Mouse (Mus musculus) left cerebral cortex, adult 18-20 months (tissue): ENCODE results near the gene Nek8. TPM values are rescaled to one million over a fixed set of nuclear protein-coding genes. Genes with fewer than 3 reads are reported as not detected.

Experiments
- DNase-seq, 2 experiments: peaks; one replicate each; pipeline ENCODE4 v3.0.0; 2021 to 2022; ENCODE audit warnings: low spot score in 2 of 2, mixed read lengths in 1 of 2
- total RNA-seq, 2 experiments: library from RNA; stranded (reverse); gene quantifications; 2 replicates each; pipeline ENCODE4 v1.2.3; 2021

Gene Nek8
- total RNA-seq, 2 experiments from 2014 or later = 3.2 to 3.5 TPM

DNA sequence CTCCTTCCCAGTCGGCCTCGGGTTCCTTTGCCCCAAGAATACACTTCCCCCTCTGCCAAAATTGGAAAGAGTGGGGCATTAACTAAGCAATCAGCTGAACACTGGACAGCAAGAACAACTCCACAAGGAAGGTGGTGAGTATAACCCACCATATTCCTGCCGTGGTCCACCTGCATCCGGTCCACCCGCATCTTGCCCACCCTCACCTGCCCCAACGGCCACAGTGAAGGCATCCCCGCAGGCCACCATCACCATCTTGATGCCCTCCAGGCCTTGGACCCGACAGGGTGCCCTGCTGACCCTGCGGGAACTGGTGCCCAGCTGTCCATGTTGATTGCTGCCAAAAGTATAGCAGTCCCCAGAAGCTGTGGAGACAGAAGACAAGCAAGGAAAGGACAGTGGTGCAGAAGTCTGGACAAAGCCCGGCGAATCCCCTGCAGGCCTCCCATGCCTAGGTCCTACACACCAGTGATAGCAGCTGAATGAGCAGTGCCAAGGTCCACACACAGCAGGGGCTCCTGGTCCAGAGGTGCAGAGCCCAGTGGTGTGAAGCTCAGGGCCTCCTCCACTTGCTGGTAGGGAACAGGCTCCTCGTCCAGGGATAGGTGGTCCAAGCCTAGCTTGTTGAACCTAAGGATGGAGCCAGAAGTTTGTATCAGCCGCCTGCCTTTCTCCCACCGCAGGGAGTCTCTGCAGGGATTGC is 9.1 kb downstream of the Nek8 start:
- DNase-seq = no peak

DNA sequence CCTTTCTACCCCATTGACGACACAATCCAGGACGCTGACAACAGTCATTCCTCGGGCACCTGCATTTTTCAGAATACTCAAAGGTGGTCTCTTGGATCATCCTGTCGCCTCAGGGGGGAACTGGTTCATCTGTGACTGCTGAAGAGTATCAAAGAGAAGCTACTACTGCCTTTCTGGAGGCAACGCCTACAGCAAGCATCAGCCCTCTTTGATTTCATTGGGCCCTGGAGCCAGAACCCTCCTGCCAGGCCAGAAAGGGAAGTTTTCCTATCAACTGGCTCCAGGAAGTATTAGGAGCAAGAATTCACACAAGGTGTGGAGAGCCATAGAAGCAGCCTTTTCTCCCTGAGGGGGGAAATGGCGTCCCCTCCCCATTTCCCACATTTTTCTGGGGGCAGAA is 9.8 kb downstream of the Nek8 start:
- no peak for DNase-seq

DNA sequence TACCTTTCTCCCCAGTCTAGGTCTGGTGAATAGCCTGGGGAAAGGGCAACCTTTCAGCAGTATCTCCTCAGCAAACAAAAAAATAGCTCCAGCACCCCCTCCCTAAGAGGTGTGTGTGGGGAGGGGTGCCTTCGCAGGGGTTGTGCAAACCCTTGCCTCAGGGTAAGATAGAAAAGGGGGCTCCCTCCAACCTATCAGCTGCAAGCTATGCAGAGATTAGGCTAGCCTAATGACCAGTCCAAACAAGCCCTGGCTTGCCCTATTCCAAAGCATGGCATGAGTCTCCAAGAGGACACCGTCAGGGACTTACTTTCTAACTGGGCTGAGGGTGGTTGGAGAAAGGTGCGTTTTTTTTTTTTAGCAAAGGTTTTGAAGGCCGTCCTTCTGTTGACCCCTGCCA is 10.3 kb downstream of the Nek8 start:
- no peak for DNase-seq

DNA sequence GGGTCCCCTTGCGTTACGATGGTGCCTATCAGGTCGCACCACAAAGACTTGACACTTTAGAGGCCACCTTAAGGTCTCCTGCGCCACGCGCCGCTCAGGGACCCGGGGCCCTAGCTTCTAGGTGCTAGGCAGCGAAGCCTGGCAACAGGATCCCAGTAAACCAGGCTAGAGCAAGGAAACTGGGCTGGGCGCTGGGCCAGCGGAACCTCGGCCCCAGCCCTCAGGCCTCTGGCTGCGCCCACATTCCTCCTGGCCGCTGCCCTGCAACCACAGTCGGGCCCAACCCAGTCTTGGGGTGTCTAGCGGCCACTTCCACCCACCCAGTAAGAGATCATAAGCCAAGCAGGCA is 10.7 kb downstream of the Nek8 start:
- no peak for DNase-seq

DNA sequence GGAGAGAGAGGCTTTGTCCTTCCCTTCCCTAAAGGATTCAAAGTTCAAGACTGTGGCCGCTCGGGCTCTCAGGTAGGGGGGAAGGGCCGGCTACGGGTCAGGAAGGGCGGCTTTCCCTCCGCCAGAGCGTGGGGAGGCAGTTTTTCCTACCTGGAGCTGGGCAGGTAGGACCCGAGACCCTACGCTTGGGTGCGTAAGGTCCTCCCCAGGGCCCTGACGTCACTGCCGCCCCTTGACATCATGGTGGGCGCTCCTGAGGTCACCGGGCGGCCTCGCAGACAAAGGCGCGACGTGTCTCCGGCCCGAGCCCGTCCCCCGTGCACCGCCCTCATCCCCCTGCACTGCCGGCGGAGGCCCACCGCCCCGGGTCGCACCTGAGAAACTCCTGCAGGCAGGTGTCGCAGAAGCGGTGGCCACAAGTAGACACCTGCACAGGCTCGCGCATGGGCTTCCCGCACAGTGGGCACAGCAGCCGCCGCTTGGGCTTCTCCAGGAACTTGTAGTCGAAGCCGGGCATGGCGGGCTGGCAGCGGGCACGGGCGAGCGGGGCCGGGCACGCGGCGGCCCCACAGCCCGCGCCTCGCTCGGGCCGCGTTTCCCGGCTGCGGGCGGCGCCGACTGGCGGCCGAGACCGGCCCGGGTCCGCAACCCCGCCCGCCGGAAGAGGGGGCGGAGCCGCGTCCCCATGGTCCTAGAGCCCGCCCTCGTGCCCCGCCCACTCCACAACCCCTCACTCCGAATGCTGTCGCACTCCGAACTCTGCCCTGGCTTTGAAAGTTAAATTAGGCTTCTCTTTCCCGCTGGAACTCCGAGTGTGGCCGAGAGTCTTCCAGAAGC is 11.3 kb downstream of the Nek8 start, which contains the start of gene Traf4:
Traf4 (minus strand) TSS at position 666 of the 837 bp plus-strand sequence.
- peak; percentile 56 to 73 for DNase-seq

DNA sequence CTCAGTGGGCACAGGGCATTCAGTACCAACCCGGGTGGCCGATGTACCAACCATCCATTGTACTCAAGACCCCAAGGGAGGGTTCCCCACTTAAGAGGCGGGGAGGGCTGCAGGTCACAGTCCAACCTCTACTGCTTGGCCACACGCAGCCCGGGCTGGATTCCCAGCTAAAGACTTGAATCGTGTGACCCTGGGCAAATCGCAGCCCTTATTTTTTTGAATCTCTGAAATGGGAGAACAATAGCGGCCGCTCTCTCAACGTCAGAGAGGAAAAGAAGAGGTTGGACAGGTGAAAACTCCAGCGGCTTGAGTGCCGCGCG is 11.9 kb downstream of the Nek8 start:
- DNase-seq = no peak

DNA sequence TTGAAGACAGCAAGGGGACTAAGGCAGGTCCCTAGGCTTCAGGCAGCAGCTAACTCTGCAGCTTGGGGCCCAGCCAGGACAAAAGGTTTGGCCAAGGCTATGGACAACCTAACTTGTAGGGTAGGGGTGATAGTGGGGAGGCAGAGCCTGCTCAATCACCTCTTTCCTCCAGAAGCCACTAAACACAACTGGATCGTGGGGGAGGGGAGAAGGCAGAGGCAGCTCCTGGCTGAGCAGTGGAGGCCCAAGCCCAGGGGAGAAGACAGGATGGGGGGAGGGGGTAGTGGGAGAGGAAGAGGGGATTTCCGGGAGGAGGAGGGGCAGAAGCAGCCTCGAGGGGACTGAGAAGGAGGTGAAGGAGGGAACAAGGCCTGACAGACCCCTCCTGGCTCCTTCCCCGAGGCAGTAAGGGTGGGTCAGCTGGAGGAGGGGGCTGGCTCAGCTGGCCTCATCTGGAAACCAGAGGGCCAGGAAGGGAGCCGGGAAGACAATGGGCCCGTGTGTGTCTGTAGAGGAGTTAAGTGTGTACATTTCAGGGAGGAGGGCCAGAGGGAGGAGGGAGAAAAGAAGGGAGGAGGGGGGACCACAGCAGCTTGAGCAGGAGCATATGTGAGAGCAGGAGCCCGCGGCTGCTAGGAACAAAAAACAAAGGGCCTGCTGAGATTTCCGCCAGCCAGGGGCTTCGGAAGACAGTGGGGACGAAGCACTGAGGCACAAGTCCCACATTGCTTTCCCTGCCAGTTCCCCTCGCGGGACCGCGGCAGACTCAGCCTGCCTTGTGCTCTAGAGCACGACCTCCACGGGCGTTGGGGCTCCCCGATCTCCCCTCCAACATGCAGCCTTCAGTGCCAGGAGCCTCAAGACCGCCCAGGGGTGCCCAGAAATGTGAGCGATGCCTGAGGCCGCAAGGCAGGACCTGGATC is 12.5 kb downstream of the Nek8 start:
- no peak for DNase-seq

DNA sequence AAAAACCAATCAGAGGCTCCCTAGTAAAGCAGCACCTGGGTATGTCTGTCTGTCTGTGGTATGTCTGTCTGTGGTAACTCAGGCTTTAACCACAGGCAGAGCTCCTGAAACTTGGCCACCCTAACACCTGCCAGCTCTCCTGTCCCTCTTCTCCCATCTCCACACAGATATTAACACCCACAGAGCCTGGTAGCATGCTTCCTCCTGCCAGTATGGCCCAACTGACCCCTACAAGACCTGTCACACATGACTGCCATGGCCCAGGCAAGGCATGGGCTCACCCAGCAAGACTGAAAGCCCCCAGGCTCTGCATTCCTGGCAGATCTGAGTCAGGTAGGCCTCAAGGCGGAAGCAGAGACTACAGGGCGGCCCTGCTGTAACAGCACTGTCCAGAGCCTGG is 13.4 kb downstream of the Nek8 start:
- no peak for DNase-seq

DNA sequence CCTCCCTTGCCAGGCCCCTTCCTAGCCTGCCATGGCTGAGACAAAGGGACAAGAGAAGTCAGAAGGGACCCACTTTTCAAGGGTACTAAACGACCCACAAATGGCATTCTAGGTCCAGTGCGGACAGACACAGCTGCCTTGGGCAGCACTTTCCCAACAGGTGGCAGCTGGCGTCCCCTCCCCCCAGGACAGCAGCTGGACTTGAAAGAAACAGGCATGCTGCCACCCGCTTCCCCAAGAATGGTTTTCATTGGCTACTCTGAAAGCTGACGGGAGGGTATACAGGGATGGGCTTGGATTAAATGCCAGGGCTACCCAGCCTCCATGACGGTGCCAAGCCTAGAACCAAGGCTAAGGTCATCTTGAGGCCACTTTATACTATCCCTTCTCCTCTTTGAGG is 14.0 kb downstream of the Nek8 start:
- no peak for DNase-seq

DNA sequence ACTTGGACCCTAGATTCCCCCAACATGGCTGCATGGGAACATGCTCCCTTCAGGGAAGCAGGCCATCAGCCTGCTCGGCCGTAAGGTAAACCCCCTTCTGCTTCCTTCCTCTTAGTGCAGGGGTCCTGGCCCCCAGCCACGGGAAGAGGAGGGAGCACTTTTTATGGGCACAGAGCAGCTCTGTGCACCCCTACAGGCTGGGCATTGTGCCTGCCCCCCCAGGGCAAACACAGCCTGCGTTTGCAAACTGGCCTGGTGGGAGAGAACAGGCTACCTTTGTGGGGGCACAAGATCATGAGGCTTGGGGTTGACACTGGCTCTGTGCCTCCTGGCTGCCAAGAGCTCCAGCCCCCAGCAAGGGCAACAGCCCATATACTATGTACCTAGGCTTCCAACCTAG is 14.5 kb downstream of the Nek8 start:
- DNase-seq = no peak

DNA sequence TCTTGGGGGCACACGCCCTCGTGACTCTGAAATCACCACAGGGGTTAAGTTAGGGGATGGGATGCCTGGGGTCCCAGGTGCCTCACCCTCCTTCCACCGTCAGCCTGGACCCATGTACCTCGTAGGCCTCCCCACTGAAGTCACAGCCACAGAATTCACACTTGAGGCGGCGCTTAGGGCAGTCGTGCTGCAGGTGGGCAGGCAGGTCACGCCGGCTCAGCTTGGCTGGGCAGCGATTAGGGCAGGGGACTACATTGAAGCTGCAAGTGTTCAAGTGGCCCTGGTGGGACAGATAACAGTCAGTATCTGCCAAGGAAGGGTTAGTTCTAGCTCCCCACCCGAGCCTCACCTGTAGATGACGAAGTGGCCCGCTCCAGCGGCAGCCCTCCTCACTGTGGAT is 15.3 kb downstream of the Nek8 start:
- DNase-seq = no peak

DNA sequence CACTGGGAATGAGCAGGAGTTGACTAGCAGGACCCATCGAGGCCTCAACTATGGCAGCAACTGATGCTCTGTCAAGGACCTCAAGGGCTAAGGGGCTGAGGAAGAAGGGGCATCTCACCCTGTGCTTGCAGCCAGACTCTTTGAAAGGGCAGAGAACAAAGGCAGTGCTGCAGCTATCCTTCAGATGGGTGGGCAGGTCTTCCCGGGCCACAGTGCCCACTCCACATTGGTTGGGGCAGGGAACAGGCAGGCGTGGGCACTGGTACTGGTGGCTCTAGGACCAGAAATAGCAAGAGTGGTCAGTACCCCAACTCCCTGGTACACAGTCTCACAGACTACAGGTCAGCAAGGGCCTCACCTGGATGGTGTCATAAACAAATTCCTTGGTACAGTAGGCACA is 15.8 kb downstream of the Nek8 start:
- no peak for DNase-seq

DNA sequence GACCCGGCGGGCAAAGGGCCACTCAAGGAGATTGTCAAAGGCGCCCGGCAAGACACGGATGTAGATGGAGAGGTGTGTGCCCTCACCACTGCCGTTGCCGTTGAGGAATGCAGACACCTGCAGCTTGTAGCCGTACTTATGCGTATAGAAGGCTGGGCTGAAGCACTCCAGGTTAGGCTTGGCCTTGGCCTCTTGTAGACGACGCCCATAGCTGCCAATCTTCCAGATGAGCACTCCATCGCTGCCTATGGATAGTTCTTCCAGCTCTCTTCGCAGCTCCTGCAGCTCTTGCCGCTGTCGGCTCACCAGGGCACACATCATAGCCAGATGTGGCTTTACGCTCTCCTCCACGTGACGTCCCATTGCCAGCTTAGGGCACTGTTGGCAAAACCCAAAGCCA is 16.3 kb downstream of the Nek8 start:
- DNase-seq = no peak

DNA sequence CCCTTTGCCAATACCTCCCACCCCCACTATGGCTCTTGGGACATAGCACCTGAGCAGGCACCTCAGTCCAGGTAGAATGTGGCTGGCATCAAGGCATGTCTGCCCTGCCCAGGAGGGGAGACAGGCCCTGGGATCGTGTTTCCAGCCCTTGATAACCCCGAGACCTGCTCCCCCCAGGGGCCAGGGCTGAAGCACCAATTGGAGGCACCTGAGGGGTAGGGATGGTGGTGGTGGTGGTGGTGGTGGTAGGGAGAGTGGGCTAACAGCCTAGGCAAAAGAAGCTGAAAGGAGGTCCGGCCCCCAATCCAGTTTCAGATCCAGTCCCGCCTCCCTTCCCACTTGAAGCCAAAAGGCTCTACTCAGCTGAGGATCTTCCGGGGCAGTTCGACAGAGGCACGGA is 16.9 kb downstream of the Nek8 start:
- DNase-seq = no peak

DNA sequence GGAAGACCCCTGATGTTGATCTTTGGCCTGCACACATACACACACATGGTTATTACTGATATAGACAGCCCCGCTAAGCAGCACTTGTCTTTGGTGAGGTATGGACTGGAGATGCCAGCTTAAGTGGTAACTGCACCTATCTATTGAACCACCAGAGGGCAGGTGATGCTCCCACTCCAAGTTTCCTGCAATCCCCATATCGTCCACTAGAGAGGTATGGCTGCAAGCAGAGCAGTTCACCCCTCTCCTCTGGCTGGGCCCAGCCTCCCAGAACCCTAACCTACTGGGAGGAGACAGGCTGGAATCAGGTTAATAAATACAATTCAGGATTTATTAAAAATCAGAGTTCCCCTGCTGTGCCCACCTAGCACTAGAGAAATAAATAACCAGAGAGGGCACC is 17.4 kb downstream of the Nek8 start:
- DNase-seq = peak; percentile 78

DNA sequence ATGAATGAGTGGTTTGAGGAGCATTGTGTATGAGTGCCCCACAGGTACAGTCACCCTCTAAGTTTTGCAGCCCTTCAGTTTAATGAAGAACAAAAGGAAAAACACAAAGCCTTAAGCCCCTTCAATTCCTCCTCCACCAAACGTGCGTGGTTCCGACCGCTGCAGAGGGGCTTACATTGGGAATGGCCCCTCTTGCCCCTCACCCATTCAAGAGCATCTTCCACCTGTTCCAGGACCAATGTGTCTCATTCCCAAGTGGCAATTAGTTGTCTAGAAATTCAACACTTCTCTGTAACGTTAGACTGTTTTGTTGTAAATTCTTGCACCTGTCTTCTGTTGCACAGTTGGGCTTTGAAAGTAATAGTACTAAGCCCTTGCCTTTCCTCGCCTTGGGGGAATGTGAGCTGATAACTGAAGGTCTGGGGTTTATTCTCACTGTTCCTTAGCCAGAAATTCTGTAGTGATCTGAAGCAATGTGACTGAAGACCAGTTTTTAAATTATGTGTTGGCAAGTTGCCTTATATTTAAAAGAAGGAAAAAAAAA is 20.2 kb downstream of the Nek8 start:
- no peak for DNase-seq

DNA sequence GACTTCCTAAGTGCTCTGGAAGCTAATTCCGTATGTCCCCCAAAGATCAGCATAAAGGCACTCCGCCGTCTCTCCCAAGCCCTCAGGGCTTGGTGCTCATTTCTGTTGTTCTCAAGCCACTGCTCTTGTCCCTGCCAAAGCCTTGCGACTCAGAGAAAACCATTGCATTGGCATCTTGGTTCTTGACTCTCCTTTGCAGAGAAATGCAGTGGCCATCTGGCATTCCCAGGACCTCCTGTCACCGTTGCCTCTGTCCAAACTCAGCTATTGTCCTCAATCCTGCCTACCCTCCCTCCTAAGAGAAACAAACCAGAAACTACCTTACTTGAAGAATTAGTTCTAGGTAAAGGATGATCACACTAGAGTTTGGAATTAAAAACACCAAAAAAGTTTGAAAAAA is 20.8 kb downstream of the Nek8 start:
- no peak for DNase-seq

DNA sequence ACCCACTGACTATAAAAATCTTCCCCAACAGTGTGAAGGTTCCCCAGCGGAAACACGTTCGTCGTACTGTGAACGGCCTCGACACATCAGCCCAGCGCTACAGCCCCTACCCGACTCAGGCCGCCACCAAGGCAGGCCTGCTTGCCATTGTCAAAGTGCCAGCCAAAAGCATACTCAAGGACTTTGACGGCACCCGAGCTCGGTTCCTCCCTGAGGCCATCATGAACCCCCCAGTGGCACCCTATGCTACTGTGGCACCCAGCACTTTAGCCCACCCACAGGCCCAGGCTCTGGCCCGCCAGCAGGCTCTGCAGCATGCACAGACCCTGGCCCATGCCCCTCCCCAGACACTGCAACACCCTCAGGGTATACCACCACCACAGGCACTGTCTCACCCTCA is 22.7 kb downstream of the Nek8 start:
- DNase-seq = no peak

DNA sequence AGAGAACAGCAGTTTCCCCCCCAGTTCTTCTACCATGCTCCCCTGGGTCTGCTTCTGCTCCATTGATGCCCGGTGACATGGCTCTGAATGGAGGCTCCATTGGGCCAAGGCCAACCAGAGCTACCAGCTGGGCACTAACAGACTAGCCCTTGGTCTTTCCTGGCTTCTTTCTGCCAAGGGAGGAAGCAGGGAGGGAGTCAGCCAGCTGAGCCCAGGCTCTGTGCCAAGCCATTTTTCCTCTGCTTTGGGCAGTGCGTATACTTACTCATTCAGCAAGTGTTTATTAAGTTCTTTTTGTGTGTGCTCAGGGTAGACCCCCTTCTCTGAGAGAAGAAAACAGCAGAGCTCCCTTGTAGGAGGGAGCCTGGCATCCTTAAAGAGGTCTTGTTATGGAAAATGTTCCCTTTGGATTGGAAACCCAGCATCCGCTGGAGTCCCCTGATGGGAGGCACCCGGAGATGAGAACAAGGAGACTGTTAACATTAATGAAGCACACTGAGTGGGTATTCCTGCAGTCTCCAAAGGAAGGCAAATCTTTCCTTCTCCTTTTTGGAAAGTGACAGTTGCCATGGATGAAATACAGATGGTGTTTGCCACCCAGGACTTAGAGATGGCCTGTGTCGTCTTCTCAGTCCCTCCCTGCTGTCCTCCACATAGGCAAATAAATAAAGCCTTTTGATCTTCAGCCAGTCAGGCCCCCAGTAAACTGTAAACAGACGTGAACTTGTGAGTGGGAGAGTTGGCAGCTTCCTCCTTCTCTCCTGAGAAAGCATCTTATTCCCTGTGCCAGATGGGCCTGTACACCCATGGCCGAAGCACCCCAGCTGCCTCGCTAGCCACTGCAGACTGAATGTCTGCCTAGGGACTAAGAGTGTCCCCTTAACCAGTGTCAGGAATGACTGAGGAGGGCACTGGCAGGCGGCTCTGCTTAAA is 23.9 kb downstream of the Nek8 start:
- peak; percentile 67 to 71 for DNase-seq

DNA sequence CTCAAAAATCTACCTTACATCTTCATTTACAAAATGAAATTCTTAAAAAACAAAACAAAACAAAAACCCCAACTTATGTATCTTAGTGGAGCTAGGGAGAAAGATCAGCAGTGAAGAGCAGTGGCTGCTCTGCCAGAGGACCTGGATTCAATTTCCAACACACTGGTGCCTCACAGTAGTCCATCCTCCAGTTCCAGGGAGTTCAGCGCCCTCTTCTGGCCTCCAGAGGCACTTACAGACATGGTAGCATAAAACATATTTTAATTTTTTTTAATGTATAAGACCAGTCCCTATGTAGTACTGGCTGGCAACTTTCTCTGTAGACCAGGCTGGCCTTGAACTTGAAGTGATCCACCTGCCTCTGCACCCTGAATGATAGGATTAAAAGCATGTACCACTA is 25.3 kb downstream of the Nek8 start:
- DNase-seq = no peak
